Mouse (Mus musculus) olfactory bulb, adult 2 months (tissue): ENCODE measurements around the gene Shc1.

ENCODE experiments used
- CTCF ChIP-seq: fragments of 200-500 bp; IDR thresholded peaks from 2 replicates; pipeline ENCODE4 v1.5.1; 2012; ENCODE audit warnings: low read depth, mild to moderate bottlenecking, low read length, moderate library complexity; ENCODE audit not compliant: insufficient read depth
- POLR2A ChIP-seq: fragments of 200-500 bp; IDR thresholded peaks from 2 replicates; pipeline ENCODE4 v1.6.1; 2012; ENCODE audit warnings: mild to moderate bottlenecking, low read depth, low read length, moderate library complexity; ENCODE audit not compliant: insufficient read depth

DNA sequence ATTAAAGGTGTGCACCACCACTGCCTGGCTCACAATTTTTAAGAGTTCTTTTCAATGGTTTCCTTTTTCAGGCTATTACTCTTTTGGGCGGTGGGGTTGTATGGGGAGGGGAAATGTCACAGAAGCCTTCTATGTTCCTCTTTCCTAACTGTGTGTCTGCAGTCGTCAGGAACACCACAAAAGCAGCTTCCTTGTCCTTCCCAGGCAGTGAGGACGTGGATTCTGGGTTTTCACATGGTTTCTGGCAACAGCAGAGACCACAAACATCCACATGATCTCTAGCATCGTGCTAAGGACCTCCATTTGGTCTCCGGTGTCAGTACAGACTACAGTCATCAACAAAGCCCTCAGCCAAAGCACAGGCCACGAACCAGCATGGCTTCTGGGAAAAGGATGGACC lies 55.6 kb downstream of the Shc1 start:
- no peak for TF ChIP-seq POLR2A
- no peak for TF ChIP-seq CTCF
